Mouse (Mus musculus): ENCODE measurements around the gene Rhd. TPM values are rescaled to one million over a fixed set of nuclear protein-coding genes. Genes with fewer than 3 reads are reported as not detected.

The Rhd gene
- polyA plus RNA-seq, 2 experiments from 2014 or later, result 4.8 TPM; not detected in 1

DNA sequence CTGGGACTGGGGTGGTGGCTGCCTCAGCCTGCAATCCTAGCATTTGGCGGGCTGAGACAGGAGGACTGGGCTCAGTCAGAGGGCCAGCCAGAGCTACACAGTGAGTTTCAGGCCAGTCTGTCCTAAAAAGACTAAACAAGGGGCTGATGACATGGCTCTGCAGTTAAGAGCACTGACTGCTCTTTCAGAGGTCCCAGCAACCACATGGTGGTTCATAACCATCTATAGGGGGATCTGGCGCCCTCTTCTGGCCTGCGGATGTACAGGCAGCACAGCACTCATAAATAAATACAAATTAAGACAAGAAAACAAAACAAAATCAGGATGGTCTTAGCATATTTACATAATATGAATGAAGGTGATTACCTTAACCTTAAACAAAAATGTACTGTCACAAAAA, 49.1 kb downstream of the Rhd start:
- no peak for ATAC-seq

- ATAC-seq, result peak; percentile 48
Measured at GRCm38 (mm10) chr4:134914122-134914863, 50.0 kb downstream of the Rhd start.

- peak; percentile 63 for ATAC-seq
Measured at GRCm38 (mm10) chr4:134914864-134915209, 50.5 kb downstream of the Rhd start, which contains the start of gene Tmem50a. Gene Tmem50a (minus strand): TSS chr4:134915024.

DNA sequence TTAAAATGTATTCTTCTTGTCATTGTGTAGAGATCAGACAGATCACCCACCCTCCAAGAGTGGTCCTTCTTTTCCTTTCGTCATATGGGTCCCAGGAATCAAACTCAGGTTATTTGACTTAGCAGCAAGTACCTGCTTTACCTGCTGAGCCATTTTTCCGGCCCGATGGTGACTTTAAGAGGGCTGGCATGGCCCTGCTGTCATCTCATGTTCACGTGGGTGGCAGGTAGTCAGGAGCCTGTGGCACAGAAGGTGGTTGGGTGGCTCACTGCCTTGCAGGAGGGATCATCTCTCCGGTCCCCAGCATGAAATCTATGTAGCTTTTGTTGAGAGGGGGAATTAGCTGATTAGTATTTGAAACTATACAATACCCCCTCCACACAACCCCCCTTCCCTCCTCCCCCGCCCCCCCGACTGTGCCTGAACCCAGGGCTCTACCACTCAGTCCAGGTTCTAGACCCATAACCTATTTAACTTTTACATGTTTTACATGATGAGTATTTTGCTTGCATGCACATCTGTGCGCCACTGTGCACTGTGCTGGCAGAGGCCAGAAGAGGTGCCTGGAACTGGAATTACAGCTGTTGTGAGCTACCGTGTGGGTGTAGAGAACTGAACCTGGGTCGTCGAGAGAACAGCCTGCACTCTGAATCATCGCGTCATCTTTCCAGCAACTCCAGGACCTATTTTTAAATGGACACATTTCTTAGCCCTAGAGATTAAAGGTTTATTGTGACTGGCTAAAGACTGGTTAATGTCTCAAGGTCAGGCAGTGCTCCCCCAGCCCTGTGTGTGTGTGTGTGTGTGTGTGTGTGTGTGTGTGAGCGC, 51.1 kb downstream of the Rhd start:
- ATAC-seq, result no peak

GRCm38 (mm10) chr4:134917194-134917593, 52.9 kb downstream of the Rhd start:
- no peak for ATAC-seq

DNA sequence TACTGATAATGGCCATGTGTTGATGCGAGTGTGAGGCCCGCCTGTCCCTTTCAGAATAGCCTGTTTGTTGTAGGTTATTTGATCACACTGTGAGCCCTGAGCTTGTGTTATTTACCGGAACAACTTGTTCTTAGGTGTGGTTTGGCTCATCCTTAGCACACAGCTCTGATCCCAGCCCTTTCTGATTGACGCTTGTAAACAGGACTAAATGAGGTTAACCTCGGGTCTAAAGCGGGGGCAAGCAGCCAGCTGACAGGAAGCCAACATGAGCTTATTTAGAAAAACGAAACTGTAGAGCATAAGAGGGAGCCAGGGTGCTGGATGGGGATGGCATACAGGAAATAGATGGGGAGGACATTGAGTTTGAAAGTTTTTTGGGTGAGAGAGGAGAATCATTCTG, 54.0 kb downstream of the Rhd start:
- peak; percentile 69 for ATAC-seq

- ATAC-seq, result peak; percentile 6
Measured at GRCm38 (mm10) chr4:134919733-134920540, 55.6 kb downstream of the Rhd start.

DNA sequence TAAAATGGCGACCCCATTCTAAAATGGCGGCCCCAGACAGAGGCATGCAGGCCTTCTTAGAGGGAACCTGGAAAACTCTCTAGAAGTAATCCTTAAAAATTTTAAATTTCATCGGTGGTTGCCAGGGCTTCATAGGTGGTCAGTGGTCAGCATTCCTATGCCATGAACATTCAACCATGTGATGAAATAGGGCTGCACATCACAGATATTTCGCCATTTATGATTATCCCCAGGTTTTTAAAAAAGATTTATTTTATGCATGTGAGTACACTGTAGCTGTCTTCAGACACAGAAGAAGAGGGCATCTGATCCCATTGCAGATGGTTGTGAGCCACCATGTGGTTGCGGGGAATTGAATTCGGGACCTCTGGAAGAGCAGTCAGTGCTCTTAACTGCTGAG, 56.3 kb downstream of the Rhd start:
- ATAC-seq, result no peak

GRCm38 (mm10) chr4:134921703-134922102, 57.4 kb downstream of the Rhd start:
- ATAC-seq, result no peak

DNA sequence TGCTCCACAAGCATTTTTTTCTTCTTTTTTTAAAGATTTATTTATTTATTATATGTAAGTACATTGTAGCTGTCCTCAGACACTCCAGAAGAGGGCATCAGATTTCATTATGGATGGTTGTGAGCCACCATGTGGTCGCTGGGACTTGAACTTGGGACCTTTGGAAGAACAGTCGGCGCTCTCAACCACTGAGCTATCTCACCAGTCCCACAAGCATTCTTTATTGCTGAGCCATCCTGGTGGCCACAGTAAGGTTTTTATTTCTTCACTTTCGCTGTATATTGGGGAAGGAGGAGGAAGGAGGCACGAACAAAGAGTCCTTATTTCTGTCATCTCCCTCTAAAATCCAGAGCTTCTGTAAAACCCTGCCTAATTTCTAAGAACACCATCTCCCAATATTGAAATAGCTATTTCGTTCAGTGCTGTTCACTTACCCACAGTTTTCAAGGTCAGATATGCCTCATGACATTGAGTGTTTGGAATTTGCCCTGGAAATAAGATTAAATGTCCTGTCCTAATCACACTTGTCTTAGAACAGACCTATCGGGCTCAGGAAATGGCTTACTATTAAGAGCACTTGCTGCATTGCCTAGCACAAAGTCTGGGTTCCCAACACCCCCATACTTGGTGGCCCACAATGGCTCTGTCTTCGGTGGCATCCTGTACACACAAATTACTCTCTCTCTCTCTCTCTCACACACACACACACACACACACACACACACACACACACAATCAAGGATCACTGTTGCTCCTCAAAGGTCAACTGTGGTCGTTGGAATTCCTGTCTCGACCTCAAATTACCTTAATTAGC, 58.0 kb downstream of the Rhd start:
- no peak for ATAC-seq

- no peak for ATAC-seq
Measured at GRCm38 (mm10) chr4:134922925-134923244, 58.5 kb downstream of the Rhd start.

GRCm38 (mm10) chr4:134923258-134924018, 59.1 kb downstream of the Rhd start, which contains the start of gene Rsrp1:
Gene Rsrp1 (plus strand): TSS chr4:134923592.
- ATAC-seq, result peak; percentile 49

GRCm38 (mm10) chr4:134924019-134924741, 59.8 kb downstream of the Rhd start:
- ATAC-seq, result peak; percentile 50

- no peak for ATAC-seq
Measured at GRCm38 (mm10) chr4:134925206-134925605, 60.9 kb downstream of the Rhd start.

- no peak for ATAC-seq
Measured at GRCm38 (mm10) chr4:134927815-134928463, 63.6 kb downstream of the Rhd start.

DNA sequence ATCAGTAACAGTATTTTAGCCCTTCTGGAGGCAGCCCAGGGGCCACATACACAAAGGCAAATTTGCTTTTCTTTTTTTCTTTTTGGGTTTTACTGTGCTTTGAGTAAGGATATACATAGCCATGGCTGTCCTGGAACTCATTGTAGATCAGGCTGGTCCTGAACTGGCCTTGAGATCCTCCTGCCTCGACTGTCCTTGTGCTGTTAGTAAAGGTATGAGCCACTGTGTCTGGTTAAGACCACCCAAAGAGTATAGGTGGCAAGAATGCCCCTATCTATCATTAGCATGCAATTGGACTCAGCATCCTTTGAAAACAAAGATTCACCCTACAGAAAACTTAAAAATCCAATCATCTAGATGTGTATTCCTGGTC, 64.1 kb downstream of the Rhd start:
- ATAC-seq, result no peak

- no peak for ATAC-seq
Measured at GRCm38 (mm10) chr4:134929536-134929935, 65.2 kb downstream of the Rhd start.

- no peak for ATAC-seq
Measured at GRCm38 (mm10) chr4:134930190-134930589, 65.9 kb downstream of the Rhd start.

GRCm38 (mm10) chr4:134930684-134931481, 66.5 kb downstream of the Rhd start, which contains the start of gene Syf2:
Gene Syf2 (plus strand): TSS chr4:134930898.
- peak; percentile 82 for ATAC-seq

Data from activated CD4-positive, CD25-positive, alpha-beta regulatory T cell, adult 4 months (primary cell).